Mouse (Mus musculus): Measurements from ENCODE around the gene Snrpa. TPM values are rescaled to one million over a fixed set of nuclear protein-coding genes. Genes with fewer than 3 reads are reported as not detected.
"Not testable (repeated sequence)": the region's sequence is repeated elsewhere in the genome, so short reads cannot be mapped to it uniquely, and the experiment has no call there.

Snrpa gene
- 158 TPM in 2 replicates for polyA plus RNA-seq (2015; fragmentation: Nextera tagmentation; extraction: Ambion mirVana)

GRCm38 (mm10) chr7:27195681-27196611 lies at the start of gene Snrpa, which contains the start of gene BC024978:
Gene Snrpa (minus strand): TSS chr7:27196271.
Gene BC024978 (plus strand): TSS chr7:27195781.
- ATAC-seq (ENCODE audit: extremely low read depth, insufficient number of reproducible peaks, low FRiP score, low TSS enrichment): peak; percentile 97
- Histone ChIP-seq H3K36me3 (peaks cover 55% of the 10 kb centered on the region), H3K27ac (replicated peaks) (peak within 1 kb of the TSS; percentile 99), H3K27me3 (replicated peaks) (no peaks in the 10 kb centered on the region), H3K4me2 (peak within 1 kb of the TSS; percentile 90), H3K4me3 (peak within 1 kb of the TSS; percentile 77), H3K9ac (peak within 1 kb of the TSS; percentile 93), H3K9me3 (no peaks in the 10 kb centered on the region), H3K4me1 (peaks cover 19% of the 10 kb centered on the region)
- WGBS: under 1% methylated on average over 64 of the region's 64 CpGs

GRCm38 (mm10) chr7:27244088-27244487 lies 48.0 kb upstream of the Snrpa start:
- H3K9me3 ChIP-seq; H3K4me1 ChIP-seq; H3K4me3 ChIP-seq; H3K9ac ChIP-seq; H3K27me3 ChIP-seq (replicated peaks); ATAC-seq (ENCODE audit: extremely low read depth, insufficient number of reproducible peaks, low FRiP score, low TSS enrichment); H3K4me2 ChIP-seq; H3K27ac ChIP-seq (replicated peaks): not testable (repeated sequence)
- H3K36me3 ChIP-seq: peaks cover 66% of the 10 kb centered on the region
- 85% methylated on average over 2 of the region's 2 CpGs for WGBS

GRCm38 (mm10) chr7:27243211-27243610 lies 47.1 kb upstream of the Snrpa start:
- no peaks in the 10 kb centered on the region for H3K9me3 ChIP-seq
- no peak for ATAC-seq (ENCODE audit: extremely low read depth, insufficient number of reproducible peaks, low FRiP score, low TSS enrichment)
- no peak overlapping the region for H3K4me2 ChIP-seq
- H3K27me3 ChIP-seq (replicated peaks): no peaks in the 10 kb centered on the region
- H3K36me3 ChIP-seq: peaks cover 72% of the 10 kb centered on the region
- no peak overlapping the region for H3K9ac ChIP-seq
- no peak overlapping the region for H3K27ac ChIP-seq (replicated peaks)
- no peak overlapping the region for H3K4me3 ChIP-seq
- H3K4me1 ChIP-seq: no peaks in the 10 kb centered on the region
- WGBS: 58% methylated on average over 8 of the region's 8 CpGs

- H3K36me3 ChIP-seq: peaks cover 58% of the 10 kb centered on the region
- no peak overlapping the region for H3K27ac ChIP-seq (replicated peaks)
- WGBS: 82% methylated on average over 5 of the region's 5 CpGs
- H3K9me3 ChIP-seq: no peaks in the 10 kb centered on the region
- no peak for ATAC-seq (ENCODE audit: extremely low read depth, insufficient number of reproducible peaks, low FRiP score, low TSS enrichment)
- H3K27me3 ChIP-seq (replicated peaks): no peaks in the 10 kb centered on the region
- H3K4me1 ChIP-seq: peaks cover 5% of the 10 kb centered on the region
- no peak overlapping the region for H3K4me3 ChIP-seq
- H3K4me2 ChIP-seq: no peak overlapping the region
- H3K9ac ChIP-seq: no peak overlapping the region
Observed at GRCm38 (mm10) chr7:27238568-27238967, 42.5 kb upstream of the Snrpa start.

- H3K36me3 ChIP-seq: peaks cover 49% of the 10 kb centered on the region
- ATAC-seq (ENCODE audit: extremely low read depth, insufficient number of reproducible peaks, low FRiP score, low TSS enrichment): no peak
- WGBS: 89% methylated on average over 2 of the region's 2 CpGs
- no peak overlapping the region for H3K4me2 ChIP-seq
- H3K9ac ChIP-seq: no peak overlapping the region
- no peak overlapping the region for H3K27ac ChIP-seq (replicated peaks)
- no peaks in the 10 kb centered on the region for H3K27me3 ChIP-seq (replicated peaks)
- peaks cover 9% of the 10 kb centered on the region for H3K4me1 ChIP-seq
- no peaks in the 10 kb centered on the region for H3K9me3 ChIP-seq
- H3K4me3 ChIP-seq: no peak overlapping the region
Observed at GRCm38 (mm10) chr7:27237527-27237926, 41.5 kb upstream of the Snrpa start.

- Histone ChIP-seq H3K4me1 (peaks cover 14% of the 10 kb centered on the region), H3K4me2 (no peak overlapping the region), H3K4me3 (no peak overlapping the region), H3K27ac (replicated peaks) (no peak overlapping the region), H3K36me3 (peaks cover 33% of the 10 kb centered on the region), H3K9ac (no peak overlapping the region), H3K9me3 (no peaks in the 10 kb centered on the region), H3K27me3 (replicated peaks) (no peaks in the 10 kb centered on the region)
- 84% methylated on average over 2 of the region's 2 CpGs for WGBS
- ATAC-seq (ENCODE audit: extremely low read depth, insufficient number of reproducible peaks, low FRiP score, low TSS enrichment): no peak
Observed at GRCm38 (mm10) chr7:27235726-27236125, 39.7 kb upstream of the Snrpa start.

- Histone ChIP-seq H3K4me2 (peak overlapping the region; percentile 80), H3K4me1 (peaks cover 19% of the 10 kb centered on the region), H3K4me3 (peak overlapping the region; percentile 69), H3K36me3 (peaks cover 16% of the 10 kb centered on the region), H3K9ac (peak overlapping the region; percentile 81), H3K9me3 (no peaks in the 10 kb centered on the region), H3K27ac (replicated peaks) (peak overlapping the region; percentile 67), H3K27me3 (replicated peaks) (no peaks in the 10 kb centered on the region)
- ATAC-seq (ENCODE audit: extremely low read depth, insufficient number of reproducible peaks, low FRiP score, low TSS enrichment): no peak
- 6% methylated on average over 6 of the region's 6 CpGs for WGBS
Observed at GRCm38 (mm10) chr7:27233300-27233699, 37.2 kb upstream of the Snrpa start.

GRCm38 (mm10) chr7:27232781-27233281 lies 36.8 kb upstream of the Snrpa start, which contains the start of gene Coq8b:
Gene Coq8b (plus strand): TSS chr7:27233023.
- Histone ChIP-seq H3K4me3 (peak within 1 kb of the TSS; percentile 69), H3K4me2 (peak within 1 kb of the TSS; percentile 80), H3K4me1 (peaks cover 20% of the 10 kb centered on the region), H3K36me3 (peaks cover 13% of the 10 kb centered on the region), H3K27ac (replicated peaks) (peak within 1 kb of the TSS; percentile 67), H3K9ac (peak within 1 kb of the TSS; percentile 81), H3K9me3 (no peaks in the 10 kb centered on the region), H3K27me3 (replicated peaks) (no peaks in the 10 kb centered on the region)
- 1% methylated on average over 25 of the region's 25 CpGs for WGBS
- ATAC-seq (ENCODE audit: extremely low read depth, insufficient number of reproducible peaks, low FRiP score, low TSS enrichment): peak; percentile 84

- Histone ChIP-seq H3K9me3 (no peaks in the 10 kb centered on the region), H3K4me2 (0 out of 2 replicates have a peak overlapping the region, but pooled peaks have one; percentile 80), H3K4me1 (peaks cover 30% of the 10 kb centered on the region), H3K9ac (no peak overlapping the region), H3K27me3 (replicated peaks) (no peaks in the 10 kb centered on the region), H3K4me3 (no peak overlapping the region), H3K27ac (replicated peaks) (peak overlapping the region; percentile 45; the same call in 1 of the 2 replicates), H3K36me3 (0 out of 2 replicates have a peak, but pooled peaks cover 5% of the 10 kb centered on the region)
- 65% methylated on average over 7 of the region's 7 CpGs for WGBS
- ATAC-seq (ENCODE audit: extremely low read depth, insufficient number of reproducible peaks, low FRiP score, low TSS enrichment): no peak
Observed at GRCm38 (mm10) chr7:27231693-27232331, 35.7 kb upstream of the Snrpa start.

GRCm38 (mm10) chr7:27230781-27231180 lies 34.7 kb upstream of the Snrpa start:
- WGBS: 70% methylated on average over 4 of the region's 4 CpGs
- no peak overlapping the region for H3K4me2 ChIP-seq
- no peak for ATAC-seq (ENCODE audit: extremely low read depth, insufficient number of reproducible peaks, low FRiP score, low TSS enrichment)
- peaks cover 40% of the 10 kb centered on the region for H3K4me1 ChIP-seq
- H3K4me3 ChIP-seq: no peak overlapping the region
- no peak overlapping the region for H3K9ac ChIP-seq
- H3K36me3 ChIP-seq: 0 out of 2 replicates have a peak, but pooled peaks cover 2% of the 10 kb centered on the region
- no peaks in the 10 kb centered on the region for H3K9me3 ChIP-seq
- no peak overlapping the region for H3K27ac ChIP-seq (replicated peaks)
- no peaks in the 10 kb centered on the region for H3K27me3 ChIP-seq (replicated peaks)

GRCm38 (mm10) chr7:27228865-27229264 lies 32.8 kb upstream of the Snrpa start:
- Histone ChIP-seq H3K27me3 (replicated peaks) (no peaks in the 10 kb centered on the region), H3K4me1 (peaks cover 57% of the 10 kb centered on the region), H3K4me2 (peak overlapping the region; percentile 93), H3K36me3 (no peaks in the 10 kb centered on the region), H3K9me3 (no peaks in the 10 kb centered on the region), H3K4me3 (peak overlapping the region; percentile 87), H3K9ac (peak overlapping the region; percentile 85), H3K27ac (replicated peaks) (peak overlapping the region; percentile 89)
- no peak for ATAC-seq (ENCODE audit: extremely low read depth, insufficient number of reproducible peaks, low FRiP score, low TSS enrichment)
- WGBS: 20% methylated on average over 6 of the region's 6 CpGs
